Mouse (Mus musculus): ENCODE results near the gene Hsp90ab1. TPM values are rescaled to one million over a fixed set of nuclear protein-coding genes. Genes with fewer than 3 reads are reported as not detected.

The Hsp90ab1 gene
- polyA plus RNA-seq, 1 experiment from 2014 or later = 1,593 TPM

Other genes with a start within 250 kb of the Hsp90ab1 start
- 67.9 and 68.7 TPM in 2 replicates for gene Cdc5l, start 139.5 kb downstream of the Hsp90ab1 start, polyA plus RNA-seq (2015; fragmentation: Nextera tagmentation; extraction: Ambion mirVana)
- gene Spats1, start 97.9 kb downstream of the Hsp90ab1 start, polyA plus RNA-seq (2015; fragmentation: Nextera tagmentation; extraction: Ambion mirVana) = 2.0 and 2.1 TPM in 2 replicates
- gene Aars2, start 66.4 kb downstream of the Hsp90ab1 start, polyA plus RNA-seq (2015; fragmentation: Nextera tagmentation; extraction: Ambion mirVana) = 17.4 and 19.1 TPM in 2 replicates
- gene Tcte1, start 49.8 kb downstream of the Hsp90ab1 start, polyA plus RNA-seq (2015; fragmentation: Nextera tagmentation; extraction: Ambion mirVana) = 3.0 TPM in 2 replicates
- 26.6 and 27.3 TPM in 2 replicates for gene Tmem151b, start 23.6 kb downstream of the Hsp90ab1 start, polyA plus RNA-seq (2015; fragmentation: Nextera tagmentation; extraction: Ambion mirVana)
- 5.6 and 6.5 TPM in 2 replicates for gene Nfkbie, start 17.6 kb downstream of the Hsp90ab1 start, polyA plus RNA-seq (2015; fragmentation: Nextera tagmentation; extraction: Ambion mirVana)
- 86.5 and 91.1 TPM in 2 replicates for gene Slc35b2, start 9.4 kb downstream of the Hsp90ab1 start, polyA plus RNA-seq (2015; fragmentation: Nextera tagmentation; extraction: Ambion mirVana)
- 33.7 and 38.2 TPM in 2 replicates for gene Slc29a1, start 26.3 kb upstream of the Hsp90ab1 start, polyA plus RNA-seq (2015; fragmentation: Nextera tagmentation; extraction: Ambion mirVana)
- gene Mymx, start 28.8 kb upstream of the Hsp90ab1 start, polyA plus RNA-seq (2015; fragmentation: Nextera tagmentation; extraction: Ambion mirVana) = 0.47 and 0.67 TPM in 2 replicates
- 0.65 and 0.95 TPM in 2 replicates for gene Capn11, start 86.1 kb upstream of the Hsp90ab1 start, polyA plus RNA-seq (2015; fragmentation: Nextera tagmentation; extraction: Ambion mirVana)
- 121 and 122 TPM in 2 replicates for gene Mrpl14, start 113.1 kb upstream of the Hsp90ab1 start, polyA plus RNA-seq (2015; fragmentation: Nextera tagmentation; extraction: Ambion mirVana)
- gene Tmem63b, start 113.6 kb upstream of the Hsp90ab1 start, polyA plus RNA-seq (2015; fragmentation: Nextera tagmentation; extraction: Ambion mirVana) = 123 and 139 TPM in 2 replicates
- not detected in 2 replicates for gene 1600014C23Rik, start 160.6 kb upstream of the Hsp90ab1 start, polyA plus RNA-seq (2015; fragmentation: Nextera tagmentation; extraction: Ambion mirVana)